Mouse (Mus musculus): ENCODE results near the gene Gm28230. TPM values are rescaled to one million over a fixed set of nuclear protein-coding genes. Genes with fewer than 3 reads are reported as not detected.

The Gm28230 gene
- polyA plus RNA-seq, 1 experiment from 2014 or later = not detected

GRCm38 (mm10) chr2:74709465-74710419 is 16.8 kb upstream of the Gm28230 start:
- no peak overlapping the region for H3K4me2 ChIP-seq (ENCODE audit: low read length)
- H3K4me3 ChIP-seq (replicated peaks; ENCODE audit: low read length) = no peak overlapping the region
- no peak overlapping the region for H3K27ac ChIP-seq (ENCODE audit: low read length)
- H3K27me3 ChIP-seq (replicated peaks; ENCODE audit: control insufficient read depth, insufficient read depth, low read length) = peaks cover 82% of the 10 kb centered on the region
- H3K9me3 ChIP-seq (ENCODE audit: control insufficient read depth, low read length) = no peaks in the 10 kb centered on the region
- no peak for ATAC-seq
- H3K36me3 ChIP-seq (ENCODE audit: control insufficient read depth, insufficient read depth) = no peaks in the 10 kb centered on the region
- WGBS = 4% methylated on average over 5 of the region's 5 CpGs
- peaks cover 15% of the 10 kb centered on the region for H3K4me1 ChIP-seq (replicated peaks; ENCODE audit: control insufficient read depth, insufficient read depth, low read length)
- no peak overlapping the region for H3K9ac ChIP-seq (replicated peaks; ENCODE audit: low read depth, low read length)

DNA sequence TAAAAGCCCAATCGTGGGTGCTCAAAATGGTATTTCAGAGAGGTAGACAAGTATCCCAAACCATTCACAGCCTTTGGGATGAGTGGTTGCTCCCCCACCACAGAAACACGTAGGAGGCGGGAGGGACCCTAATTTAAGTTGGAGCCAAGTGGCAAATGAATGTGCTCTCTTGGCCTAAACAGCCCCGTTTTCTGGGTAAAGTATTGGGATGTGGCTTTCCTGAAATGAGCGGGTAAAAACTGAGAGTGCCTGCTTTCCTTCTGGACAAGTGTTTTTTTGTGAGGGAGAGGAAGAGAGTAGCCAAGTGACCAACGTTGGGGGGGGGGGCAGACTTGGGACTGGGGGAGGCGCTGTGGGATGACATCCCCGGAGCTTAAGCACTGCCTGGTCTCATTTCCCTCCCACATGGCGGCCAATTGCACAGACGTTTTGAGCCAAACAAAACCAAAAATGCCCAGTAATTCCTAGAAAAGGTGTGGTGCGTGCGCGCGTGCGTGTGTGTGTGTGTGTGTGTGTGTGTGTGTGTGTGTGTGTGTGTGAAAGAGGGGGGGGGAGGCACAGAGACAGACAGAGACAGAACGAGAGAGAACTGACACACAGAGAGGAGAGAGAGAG is 15.5 kb upstream of the Gm28230 start:
- Histone ChIP-seq H3K9ac (replicated peaks; ENCODE audit: low read depth, low read length) (no peak overlapping the region), H3K27me3 (replicated peaks; ENCODE audit: control insufficient read depth, insufficient read depth, low read length) (peaks cover 88% of the 10 kb centered on the region), H3K4me2 (ENCODE audit: low read length) (no peak overlapping the region), H3K36me3 (ENCODE audit: control insufficient read depth, insufficient read depth) (no peaks in the 10 kb centered on the region), H3K9me3 (ENCODE audit: control insufficient read depth, low read length) (no peaks in the 10 kb centered on the region), H3K27ac (ENCODE audit: low read length) (no peak overlapping the region), H3K4me1 (replicated peaks; ENCODE audit: control insufficient read depth, insufficient read depth, low read length) (peaks cover 7% of the 10 kb centered on the region), H3K4me3 (replicated peaks; ENCODE audit: low read length) (no peak overlapping the region)
- no peak for ATAC-seq
- under 1% methylated on average over 16 of the region's 16 CpGs for WGBS

DNA sequence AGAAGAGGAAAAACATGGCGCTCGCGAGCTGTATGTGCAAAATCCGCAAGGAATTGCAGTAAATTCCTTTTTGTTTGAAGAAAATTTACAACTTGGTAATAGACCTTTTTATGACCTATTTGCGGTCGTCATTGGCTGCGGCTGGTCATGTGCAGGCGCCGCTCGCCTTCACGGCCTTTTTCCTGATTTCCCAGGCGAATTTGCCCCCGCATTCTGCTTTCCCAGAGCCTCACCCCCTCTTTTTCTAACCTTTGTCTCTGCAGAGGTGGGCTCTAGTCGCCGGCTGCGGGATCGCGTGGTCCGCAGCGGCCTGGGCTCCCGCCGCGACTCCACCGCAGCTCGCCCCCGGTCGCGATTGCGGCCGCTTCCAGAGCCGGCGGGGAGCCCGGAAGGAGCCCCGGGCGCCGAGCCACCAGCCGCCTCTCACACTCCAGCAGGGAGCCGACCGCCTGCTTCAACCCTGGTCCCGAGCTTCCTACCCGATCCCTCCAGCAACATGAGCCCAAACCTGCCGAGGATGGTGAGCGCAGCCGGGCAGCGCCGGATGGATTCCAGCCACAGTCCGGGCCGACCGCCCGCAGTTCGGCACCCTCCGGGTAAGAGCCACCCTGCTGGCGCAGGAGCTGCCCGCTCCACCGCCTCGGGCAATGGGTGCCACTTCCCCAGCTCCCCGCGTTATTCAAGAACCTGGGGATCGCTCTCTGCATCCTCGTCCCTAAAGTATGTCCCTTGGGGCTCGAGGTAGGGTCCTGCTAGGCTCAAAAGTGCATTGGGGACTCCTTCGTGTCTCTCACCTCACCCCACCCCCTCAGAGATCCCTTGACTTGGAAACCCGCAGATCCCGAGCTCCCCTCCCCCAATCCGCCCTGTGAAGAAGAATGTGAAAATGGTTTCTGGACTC is 14.6 kb upstream of the Gm28230 start, which contains the start of the genes Hoxd3 and Hoxd4:
Gene Hoxd3 (plus strand): TSS at position 207 of the 901 bp plus-strand sequence.
Gene Hoxd4 (plus strand): TSS at position 209 of the 901 bp plus-strand sequence.
- H3K4me3 ChIP-seq (replicated peaks; ENCODE audit: low read length) = peak within 1 kb of the TSS; percentile 15; the same call in 1 of the 2 replicates
- no peak for ATAC-seq
- H3K9ac ChIP-seq (replicated peaks; ENCODE audit: low read depth, low read length) = no peak within 1 kb of the TSS
- no peaks in the 10 kb centered on the region for H3K36me3 ChIP-seq (ENCODE audit: control insufficient read depth, insufficient read depth)
- peaks cover 7% of the 10 kb centered on the region for H3K4me1 ChIP-seq (replicated peaks; ENCODE audit: control insufficient read depth, insufficient read depth, low read length)
- peaks cover 88% of the 10 kb centered on the region for H3K27me3 ChIP-seq (replicated peaks; ENCODE audit: control insufficient read depth, insufficient read depth, low read length)
- peak within 1 kb of the TSS; percentile 24 for H3K4me2 ChIP-seq (ENCODE audit: low read length)
- under 1% methylated on average over 65 of the region's 65 CpGs for WGBS
- no peaks in the 10 kb centered on the region for H3K9me3 ChIP-seq (ENCODE audit: control insufficient read depth, low read length)
- H3K27ac ChIP-seq (ENCODE audit: low read length) = no peak within 1 kb of the TSS

- no peaks in the 10 kb centered on the region for H3K36me3 ChIP-seq (ENCODE audit: control insufficient read depth, insufficient read depth)
- H3K27me3 ChIP-seq (replicated peaks; ENCODE audit: control insufficient read depth, insufficient read depth, low read length) = peaks cover 89% of the 10 kb centered on the region
- peaks cover 7% of the 10 kb centered on the region for H3K4me1 ChIP-seq (replicated peaks; ENCODE audit: control insufficient read depth, insufficient read depth, low read length)
- WGBS = 5% methylated on average over 19 of the region's 19 CpGs
- no peak overlapping the region for H3K4me2 ChIP-seq (ENCODE audit: low read length)
- no peak for ATAC-seq
- H3K27ac ChIP-seq (ENCODE audit: low read length) = no peak overlapping the region
- H3K9ac ChIP-seq (replicated peaks; ENCODE audit: low read depth, low read length) = no peak overlapping the region
- no peaks in the 10 kb centered on the region for H3K9me3 ChIP-seq (ENCODE audit: control insufficient read depth, low read length)
- H3K4me3 ChIP-seq (replicated peaks; ENCODE audit: low read length) = no peak overlapping the region
These were observed 13.0 kb upstream of the Gm28230 start for GRCm38 (mm10) chr2:74713239-74714150.

GRCm38 (mm10) chr2:74714156-74714789 is 12.3 kb upstream of the Gm28230 start:
- Histone ChIP-seq H3K27ac (ENCODE audit: low read length) (no peak overlapping the region), H3K27me3 (replicated peaks; ENCODE audit: control insufficient read depth, insufficient read depth, low read length) (peaks cover 88% of the 10 kb centered on the region), H3K4me3 (replicated peaks; ENCODE audit: low read length) (no peak overlapping the region), H3K36me3 (ENCODE audit: control insufficient read depth, insufficient read depth) (no peaks in the 10 kb centered on the region), H3K9ac (replicated peaks; ENCODE audit: low read depth, low read length) (no peak overlapping the region), H3K4me2 (ENCODE audit: low read length) (no peak overlapping the region), H3K4me1 (replicated peaks; ENCODE audit: control insufficient read depth, insufficient read depth, low read length) (peaks cover 7% of the 10 kb centered on the region), H3K9me3 (ENCODE audit: control insufficient read depth, low read length) (no peaks in the 10 kb centered on the region)
- WGBS = 3% methylated on average over 18 of the region's 18 CpGs
- ATAC-seq = no peak

DNA sequence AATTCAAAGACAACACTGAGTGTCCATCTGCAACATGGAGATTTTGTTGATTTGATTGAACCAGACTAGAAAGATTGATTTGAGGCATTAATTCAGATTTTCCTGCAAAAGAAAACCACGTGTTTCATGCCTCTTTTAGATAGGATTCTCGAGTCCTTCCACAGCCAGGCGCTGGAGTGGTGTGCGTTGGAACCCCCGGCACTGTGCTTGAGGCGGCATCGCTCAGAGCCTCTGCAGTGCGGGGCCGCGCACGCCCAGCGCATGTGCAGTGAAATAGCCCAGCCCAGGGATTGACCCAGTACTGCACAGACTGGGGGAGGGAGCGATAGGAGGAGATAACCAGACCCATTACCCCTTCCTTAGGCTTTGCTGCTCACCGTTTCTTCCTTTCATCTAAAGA is 11.6 kb upstream of the Gm28230 start:
- Histone ChIP-seq H3K4me2 (ENCODE audit: low read length) (no peak overlapping the region), H3K4me3 (replicated peaks; ENCODE audit: low read length) (no peak overlapping the region), H3K36me3 (ENCODE audit: control insufficient read depth, insufficient read depth) (no peaks in the 10 kb centered on the region), H3K27me3 (replicated peaks; ENCODE audit: control insufficient read depth, insufficient read depth, low read length) (peaks cover 88% of the 10 kb centered on the region), H3K9me3 (ENCODE audit: control insufficient read depth, low read length) (no peaks in the 10 kb centered on the region), H3K4me1 (replicated peaks; ENCODE audit: control insufficient read depth, insufficient read depth, low read length) (peaks cover 7% of the 10 kb centered on the region), H3K9ac (replicated peaks; ENCODE audit: low read depth, low read length) (no peak overlapping the region), H3K27ac (ENCODE audit: low read length) (no peak overlapping the region)
- ATAC-seq = no peak
- under 1% methylated on average over 14 of the region's 14 CpGs for WGBS

DNA sequence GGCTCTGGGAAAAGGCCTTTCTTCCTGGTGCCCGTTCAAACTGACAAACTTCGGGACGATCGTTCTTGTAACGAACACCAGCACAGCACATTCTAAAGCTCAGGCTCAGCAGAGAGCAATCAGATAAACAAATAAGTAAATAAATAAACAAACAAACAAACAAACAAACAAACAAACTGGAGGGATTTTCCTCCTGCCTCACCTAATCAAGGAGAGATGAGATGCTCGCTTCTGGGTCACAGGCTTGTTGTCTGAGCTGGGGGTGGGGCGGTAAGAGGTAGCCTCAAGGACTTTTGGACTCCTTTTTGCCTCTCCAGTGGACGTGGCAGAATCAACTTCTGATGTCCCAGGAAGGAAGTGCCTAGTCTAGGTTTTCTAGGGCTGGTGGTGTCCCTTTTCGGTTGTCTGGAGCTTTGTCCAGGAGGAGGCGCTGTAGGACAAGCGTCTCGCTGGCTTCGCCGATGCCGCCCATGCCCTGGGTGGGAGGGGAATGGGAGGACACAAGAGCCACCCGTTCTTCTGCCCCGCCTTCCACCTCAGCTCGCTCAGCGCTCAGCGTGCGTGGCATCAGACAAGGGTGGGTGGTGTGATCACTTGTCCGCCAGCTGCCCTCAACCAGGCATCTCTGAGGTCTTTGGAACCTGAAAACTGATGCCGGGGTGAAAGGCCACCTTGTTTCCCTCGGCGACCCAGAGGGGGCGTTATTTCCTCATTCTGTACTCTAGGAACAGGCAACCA is 10.9 kb upstream of the Gm28230 start:
- Histone ChIP-seq H3K9ac (replicated peaks; ENCODE audit: low read depth, low read length) (no peak overlapping the region), H3K36me3 (ENCODE audit: control insufficient read depth, insufficient read depth) (no peaks in the 10 kb centered on the region), H3K4me2 (ENCODE audit: low read length) (peak overlapping the region; percentile 36), H3K4me1 (replicated peaks; ENCODE audit: control insufficient read depth, insufficient read depth, low read length) (peaks cover 7% of the 10 kb centered on the region), H3K27ac (ENCODE audit: low read length) (no peak overlapping the region), H3K9me3 (ENCODE audit: control insufficient read depth, low read length) (no peaks in the 10 kb centered on the region), H3K27me3 (replicated peaks; ENCODE audit: control insufficient read depth, insufficient read depth, low read length) (peaks cover 88% of the 10 kb centered on the region), H3K4me3 (replicated peaks; ENCODE audit: low read length) (peak overlapping the region; percentile 25; the same call in 1 of the 2 replicates)
- 2% methylated on average over 26 of the region's 26 CpGs for WGBS
- ATAC-seq = peak; percentile 66

Measured in forebrain, embryonic 16.5 days (tissue).